Mouse (Mus musculus) hindbrain, embryonic 16.5 days (tissue): ENCODE measurements at regions not wholly inside any gene's neighbourhood (a gene's known extent, or its start where the extent isn't known, plus 50 kb on each side); places are given as distances from the start of the nearest gene placed in this dataset.

Experiments
- ATAC-seq: fragments of 200-750 bp; cut with Nextera tagmentation; 2 replicates; pipeline ENCODE4 v1.8.0; 2017; ENCODE audit warnings: moderate TSS enrichment, moderate library complexity
- H3K27ac ChIP-seq: fragments of 300-500 bp; sonication (generic); 2 replicates; pipeline ENCODE4 v1.5.1; 2014; ENCODE audit warnings: low read depth, mild to moderate bottlenecking, control low read depth, low read length, moderate library complexity
- H3K27me3 ChIP-seq: fragments of 300-500 bp; sonication (generic); replicated peaks from 2 replicates; pipeline ENCODE4 v1.6.1; 2014; ENCODE audit warnings: low read length; ENCODE audit not compliant: control insufficient read depth, insufficient read depth
- H3K36me3 ChIP-seq: fragments of 300-500 bp; sonication (generic); 2 replicates; pipeline ENCODE4 v1.6.1; 2014; ENCODE audit warnings: mild to moderate bottlenecking, low read length, moderate library complexity, mixed read lengths; ENCODE audit not compliant: control insufficient read depth, insufficient read depth
- H3K4me1 ChIP-seq: fragments of 300-500 bp; sonication (generic); 2 replicates; pipeline ENCODE4 v1.6.1; 2014; ENCODE audit warnings: low read depth, low read length; ENCODE audit not compliant: control insufficient read depth, insufficient read depth
- H3K4me2 ChIP-seq: fragments of 300-500 bp; sonication (generic); 2 replicates; pipeline ENCODE4 v1.6.1; 2014; ENCODE audit warnings: mild to moderate bottlenecking, low read length, control low read depth, moderate library complexity
- H3K4me3 ChIP-seq: fragments of 300-500 bp; sonication (generic); 2 replicates; pipeline ENCODE4 v1.5.1; 2014; ENCODE audit warnings: mild to moderate bottlenecking, low read length, control low read depth, moderate library complexity
- H3K9ac ChIP-seq: fragments of 300-500 bp; sonication (generic); 2 replicates; pipeline ENCODE4 v1.6.1; 2014; ENCODE audit warnings: low read depth, mild to moderate bottlenecking, control low read depth, low read length, moderate library complexity
- H3K9me3 ChIP-seq: fragments of 300-500 bp; sonication (generic); 2 replicates; pipeline ENCODE4 v1.6.1; 2014; ENCODE audit warnings: mild to moderate bottlenecking, low read length, moderate library complexity; ENCODE audit not compliant: control insufficient read depth
- WGBS: fragments of 180-500 bp; shearing (Covaris S2); extraction: QIAGEN DNeasy Blood & Tissue Kit; methylation state at CpG from one replicate; pipeline ENCODE4 v1.1.7; 2014; 5-methylcytosine and 5-hydroxymethylcytosine counted together

GRCm38 (mm10) chr8:109107762-109108161, 386.1 kb upstream of the Pmfbp1 start:
- no peaks in the 10 kb centered on the region for H3K4me1 ChIP-seq
- no peak overlapping the region for H3K9ac ChIP-seq
- WGBS, result 64% methylated on average over 12 of the region's 12 CpGs
- no peak overlapping the region for H3K4me3 ChIP-seq
- no peaks in the 10 kb centered on the region for H3K27me3 ChIP-seq
- H3K4me2 ChIP-seq, result no peak overlapping the region
- H3K9me3 ChIP-seq, result no peaks in the 10 kb centered on the region
- no peaks in the 10 kb centered on the region for H3K36me3 ChIP-seq
- no peak for ATAC-seq
- no peak overlapping the region for H3K27ac ChIP-seq

- no peak overlapping the region for H3K4me2 ChIP-seq
- H3K9ac ChIP-seq, result no peak overlapping the region
- 70% methylated on average over 4 of the region's 4 CpGs for WGBS
- ATAC-seq, result no peak
- no peaks in the 10 kb centered on the region for H3K9me3 ChIP-seq
- no peaks in the 10 kb centered on the region for H3K27me3 ChIP-seq
- H3K4me3 ChIP-seq, result no peak overlapping the region
- H3K4me1 ChIP-seq, result no peaks in the 10 kb centered on the region
- no peaks in the 10 kb centered on the region for H3K36me3 ChIP-seq
- no peak overlapping the region for H3K27ac ChIP-seq
Measured at GRCm38 (mm10) chr8:109109390-109109789, 384.4 kb upstream of the Pmfbp1 start.

- no peak overlapping the region for H3K9ac ChIP-seq
- no peak overlapping the region for H3K4me2 ChIP-seq
- H3K27me3 ChIP-seq, result no peaks in the 10 kb centered on the region
- H3K9me3 ChIP-seq, result no peaks in the 10 kb centered on the region
- WGBS, result 9% methylated on average over 6 of the region's 6 CpGs
- H3K27ac ChIP-seq, result no peak overlapping the region
- no peaks in the 10 kb centered on the region for H3K4me1 ChIP-seq
- H3K4me3 ChIP-seq, result no peak overlapping the region
- no peaks in the 10 kb centered on the region for H3K36me3 ChIP-seq
- no peak for ATAC-seq
Measured at GRCm38 (mm10) chr8:109121776-109122175, 372.1 kb upstream of the Pmfbp1 start.

GRCm38 (mm10) chr8:109142495-109143158, 351.2 kb upstream of the Pmfbp1 start:
- Histone ChIP-seq H3K4me2 (no peak overlapping the region), H3K27me3 (no peaks in the 10 kb centered on the region), H3K27ac (no peak overlapping the region), H3K36me3 (no peaks in the 10 kb centered on the region), H3K9ac (no peak overlapping the region), H3K9me3 (no peaks in the 10 kb centered on the region), H3K4me1 (no peaks in the 10 kb centered on the region), H3K4me3 (no peak overlapping the region)
- 85% methylated on average over 8 of the region's 8 CpGs for WGBS
- no peak for ATAC-seq

GRCm38 (mm10) chr8:109151711-109152110, 342.1 kb upstream of the Pmfbp1 start:
- Histone ChIP-seq H3K4me2 (no peak overlapping the region), H3K27me3 (no peaks in the 10 kb centered on the region), H3K4me3 (no peak overlapping the region), H3K4me1 (no peaks in the 10 kb centered on the region), H3K9me3 (peaks cover 3% of the 10 kb centered on the region; the same call in 1 of the 2 replicates), H3K9ac (no peak overlapping the region), H3K36me3 (no peaks in the 10 kb centered on the region), H3K27ac (no peak overlapping the region)
- no peak for ATAC-seq
- WGBS, result 87% methylated on average over 4 of the region's 4 CpGs

GRCm38 (mm10) chr8:109155489-109155888, 338.3 kb upstream of the Pmfbp1 start:
- Histone ChIP-seq H3K4me1 (no peaks in the 10 kb centered on the region), H3K36me3 (no peaks in the 10 kb centered on the region), H3K9me3 (peaks cover under 1% of the 10 kb centered on the region; the same call in 1 of the 2 replicates), H3K27me3 (no peaks in the 10 kb centered on the region), H3K27ac (no peak overlapping the region), H3K9ac (no peak overlapping the region), H3K4me3 (no peak overlapping the region), H3K4me2 (no peak overlapping the region)
- ATAC-seq, result no peak
- 66% methylated on average over 11 of the region's 11 CpGs for WGBS

GRCm38 (mm10) chr8:109156016-109156415, 337.8 kb upstream of the Pmfbp1 start:
- H3K36me3 ChIP-seq, result no peaks in the 10 kb centered on the region
- H3K27me3 ChIP-seq, result no peaks in the 10 kb centered on the region
- no peak overlapping the region for H3K4me3 ChIP-seq
- H3K4me2 ChIP-seq, result no peak overlapping the region
- no peaks in the 10 kb centered on the region for H3K4me1 ChIP-seq
- no peaks in the 10 kb centered on the region; the same call in 1 of the 2 replicates for H3K9me3 ChIP-seq
- no peak overlapping the region for H3K27ac ChIP-seq
- WGBS, result 76% methylated on average over 8 of the region's 8 CpGs
- no peak overlapping the region for H3K9ac ChIP-seq
- no peak for ATAC-seq

- Histone ChIP-seq H3K9me3 (0 out of 2 replicates have a peak, but pooled peaks cover 4% of the 10 kb centered on the region), H3K27ac (no peak overlapping the region), H3K4me2 (no peak overlapping the region), H3K27me3 (no peaks in the 10 kb centered on the region), H3K4me1 (no peaks in the 10 kb centered on the region), H3K4me3 (no peak overlapping the region), H3K9ac (no peak overlapping the region), H3K36me3 (no peaks in the 10 kb centered on the region)
- no peak for ATAC-seq
- 76% methylated on average over 4 of the region's 4 CpGs for WGBS
Measured at GRCm38 (mm10) chr8:109172701-109173100, 321.1 kb upstream of the Pmfbp1 start.

- no peaks in the 10 kb centered on the region for H3K36me3 ChIP-seq
- WGBS, result 22% methylated on average over 10 of the region's 10 CpGs
- ATAC-seq, result peak; percentile 72; the same call in 1 of the 2 replicates
- no peaks in the 10 kb centered on the region for H3K9me3 ChIP-seq
- peak overlapping the region; percentile 16 for H3K4me3 ChIP-seq
- peaks cover 5% of the 10 kb centered on the region; the same call in 1 of the 2 replicates for H3K4me1 ChIP-seq
- peak overlapping the region; percentile 35; the same call in 1 of the 2 replicates for H3K27ac ChIP-seq
- no peak overlapping the region for H3K9ac ChIP-seq
- peak overlapping the region; percentile 51 for H3K4me2 ChIP-seq
- H3K27me3 ChIP-seq, result no peaks in the 10 kb centered on the region
Measured at GRCm38 (mm10) chr8:109185558-109186198, 308.1 kb upstream of the Pmfbp1 start.
